Mouse (Mus musculus): ENCODE measurements around the gene Cdkn2d. TPM values are rescaled to one million over a fixed set of nuclear protein-coding genes. Genes with fewer than 3 reads are reported as not detected.

Gene Cdkn2d
- polyA plus RNA-seq (2012; rRNA removed): 70.2 and 80.6 TPM in 2 replicates

DNA sequence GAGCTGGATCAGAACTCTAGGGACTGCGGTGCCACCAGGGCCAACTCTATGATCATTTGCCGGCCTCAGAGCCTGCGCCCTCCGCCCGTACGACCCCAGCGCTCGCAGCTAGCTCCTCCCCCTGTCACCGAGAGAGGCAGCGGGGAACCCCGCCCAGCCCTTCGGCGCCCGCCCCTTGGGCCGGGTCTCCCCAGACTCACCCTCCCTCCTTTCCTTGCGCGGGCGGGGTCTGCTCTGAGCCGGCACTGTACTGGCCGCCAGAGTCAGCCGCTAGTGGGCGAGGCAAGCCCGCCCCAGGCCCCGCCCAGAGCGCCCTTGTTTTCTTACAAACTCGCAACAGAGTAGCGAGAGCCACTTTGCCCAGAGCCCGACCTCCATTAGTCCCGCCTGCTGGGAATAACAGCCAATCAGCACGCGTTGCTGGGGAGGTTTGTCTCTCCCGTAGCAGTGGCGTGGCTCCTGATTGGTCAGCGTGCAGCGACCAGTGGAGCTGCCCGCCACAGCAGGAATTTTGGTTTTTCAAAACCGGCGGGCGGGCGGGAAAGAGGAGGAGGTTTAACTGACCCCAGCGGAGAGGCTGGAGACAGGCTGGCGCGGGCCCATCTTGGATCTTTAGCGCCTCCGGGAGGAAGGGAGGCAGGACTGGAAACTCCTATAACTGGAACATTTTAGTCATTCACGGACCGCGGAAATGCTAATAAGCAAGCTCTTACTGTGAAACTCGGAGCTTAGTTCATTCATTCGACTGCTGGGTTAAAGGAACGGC lies at the start of gene Cdkn2d:
Gene Cdkn2d, minus strand, starts transcription at position 386 of the 766 bp plus-strand sequence.

GRCm38 (mm10) chr9:21320619-21321512 lies 29.7 kb upstream of the Cdkn2d start, which contains the start of gene Slc44a2:
TSS of gene Slc44a2 (plus strand) at chr9:21320698.

DNA sequence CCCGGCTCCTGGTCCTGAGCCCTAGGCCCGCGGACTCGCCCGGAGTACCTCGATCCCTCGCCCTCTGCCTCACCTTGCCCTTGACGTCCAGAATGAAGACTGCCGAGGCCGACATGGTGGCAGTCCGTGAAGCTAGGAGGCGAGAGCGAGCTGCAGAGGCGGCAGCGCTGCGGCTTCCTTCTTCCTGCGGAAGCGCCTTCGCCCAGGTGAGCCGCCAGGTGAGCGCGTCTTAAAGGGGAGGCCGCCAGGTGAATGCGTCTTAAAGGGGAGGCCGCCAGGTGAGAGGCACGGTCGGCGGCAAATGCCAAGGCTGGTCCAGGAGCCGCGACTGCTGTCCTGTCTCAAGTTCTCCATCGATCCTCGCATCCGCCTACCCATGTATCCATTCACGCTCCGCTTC lies 20.9 kb upstream of the Cdkn2d start, which contains the start of gene Ap1m2:
Gene Ap1m2, minus strand, starts transcription at position 204 of the 400 bp plus-strand sequence.

DNA sequence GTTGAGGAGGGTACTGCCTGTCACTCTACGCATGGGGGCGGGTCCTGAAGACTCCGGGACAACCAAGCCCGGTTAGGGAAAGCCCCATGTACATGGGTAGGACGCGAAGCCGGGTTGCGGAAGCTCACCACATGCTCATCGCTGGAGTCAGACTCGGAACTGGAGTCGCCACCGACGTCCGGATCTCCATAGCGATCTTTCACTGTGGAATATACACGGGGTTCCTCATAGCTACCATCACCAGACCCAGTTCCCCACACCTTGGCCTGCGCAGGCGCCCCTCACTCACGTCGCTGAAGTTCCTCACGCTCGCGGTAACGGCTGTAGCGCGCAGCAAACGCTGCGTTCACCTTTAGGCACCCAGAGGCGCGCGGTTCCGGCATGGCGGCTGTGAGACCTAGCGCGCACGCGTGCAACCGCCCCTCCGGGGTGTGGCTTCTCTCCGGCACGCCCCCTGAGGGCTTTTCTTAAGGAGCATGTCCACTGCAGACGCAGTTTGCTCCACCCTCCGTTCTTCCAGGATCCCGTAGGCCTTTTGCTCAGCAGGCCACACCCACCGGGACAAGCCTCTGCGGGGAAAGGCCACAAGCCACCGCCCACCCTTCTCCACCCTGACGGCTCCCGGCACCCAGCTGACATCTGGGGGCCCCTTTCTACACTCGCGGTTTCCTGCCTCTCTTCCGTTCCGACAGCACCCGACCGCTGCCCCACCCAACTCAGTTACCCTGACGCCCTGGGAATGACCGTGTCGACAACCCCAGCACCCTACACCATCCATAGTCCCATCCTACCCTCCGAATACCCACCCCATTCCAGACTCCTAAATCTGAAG lies 3.4 kb downstream of the Cdkn2d start, which contains the start of gene Kri1:
Gene Kri1, minus strand, starts transcription at position 399 of the 832 bp plus-strand sequence.

GRCm38 (mm10) chr9:21265000-21265561 lies 26.1 kb downstream of the Cdkn2d start, which contains the start of gene Atg4d:
TSS of gene Atg4d (plus strand) at chr9:21265293.

DNA sequence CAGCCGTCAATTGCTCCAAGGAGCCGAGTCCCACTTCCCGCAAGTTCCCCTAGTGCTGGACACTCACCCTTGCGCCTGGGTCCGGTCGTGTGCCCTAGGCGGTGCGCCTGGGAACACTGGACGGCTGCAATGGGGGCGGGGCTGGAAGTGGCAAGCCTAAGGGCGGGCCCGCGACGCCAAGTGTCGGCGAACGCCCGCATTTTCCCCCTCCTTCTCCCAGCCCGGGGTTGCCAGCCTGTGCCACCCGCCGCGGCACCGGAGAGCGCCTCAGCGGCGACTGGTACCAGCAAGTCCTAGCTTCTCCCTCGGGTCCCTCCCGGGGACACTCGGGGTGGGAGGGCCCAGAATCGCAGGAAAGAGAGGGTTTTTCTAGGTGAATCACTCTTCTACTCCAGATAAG lies 42.9 kb downstream of the Cdkn2d start, which contains the start of gene S1pr5:
Gene S1pr5, minus strand, starts transcription at position 118 of the 400 bp plus-strand sequence.

GRCm38 (mm10) chr9:21238733-21239464 lies 52.3 kb downstream of the Cdkn2d start, which contains the start of gene Keap1:
TSS of gene Keap1 (minus strand) at chr9:21239361.

Other genes starting within 250 kb of the Cdkn2d start
- 0.61 TPM in 2 replicates for gene Zglp1, start 224.3 kb downstream of the Cdkn2d start, polyA plus RNA-seq (2012; rRNA removed)
- 3.4 and 3.6 TPM in 2 replicates for gene Gm49373, start 218.3 kb downstream of the Cdkn2d start, polyA plus RNA-seq (2012; rRNA removed)
- 68.5 and 74.1 TPM in 2 replicates for gene Fdx1l, start 217.8 kb downstream of the Cdkn2d start, polyA plus RNA-seq (2012; rRNA removed)
- 4.3 and 5.0 TPM in 2 replicates for gene Gm38431, start 199.4 kb downstream of the Cdkn2d start, polyA plus RNA-seq (2012; rRNA removed)
- 67.1 and 69.6 TPM in 2 replicates for gene Raver1, start 199.4 kb downstream of the Cdkn2d start, polyA plus RNA-seq (2012; rRNA removed)
- 16.9 and 18.7 TPM in 2 replicates for gene Tyk2, start 160.2 kb downstream of the Cdkn2d start, polyA plus RNA-seq (2012; rRNA removed)
- 204 and 216 TPM in 2 replicates for gene Cdc37, start 141.4 kb downstream of the Cdkn2d start, polyA plus RNA-seq (2012; rRNA removed)
- 14.5 and 14.7 TPM in 2 replicates for gene Pde4a, start 125.7 kb downstream of the Cdkn2d start, polyA plus RNA-seq (2012; rRNA removed)
- gene Keap1, start 52.0 kb downstream of the Cdkn2d start, polyA plus RNA-seq (2012; rRNA removed): 42.7 and 45.6 TPM in 2 replicates
- 1.8 and 2.4 TPM in 2 replicates for gene S1pr5, start 43.0 kb downstream of the Cdkn2d start, polyA plus RNA-seq (2012; rRNA removed)
- 33.9 and 37.7 TPM in 2 replicates for gene Atg4d, start 26.1 kb downstream of the Cdkn2d start, polyA plus RNA-seq (2012; rRNA removed)
- 44.7 and 45.6 TPM in 2 replicates for gene Kri1, start 3.4 kb downstream of the Cdkn2d start, polyA plus RNA-seq (2012; rRNA removed)
- 1.2 and 5.0 TPM in 2 replicates for gene Ap1m2, start 20.9 kb upstream of the Cdkn2d start, polyA plus RNA-seq (2012; rRNA removed)
- 83.1 and 95.6 TPM in 2 replicates for gene Slc44a2, start 29.3 kb upstream of the Cdkn2d start, polyA plus RNA-seq (2012; rRNA removed)
- gene Ilf3, start 76.5 kb upstream of the Cdkn2d start, polyA plus RNA-seq (2012; rRNA removed): 212 and 226 TPM in 2 replicates
- 89.1 and 94.3 TPM in 2 replicates for gene Qtrt1, start 120.4 kb upstream of the Cdkn2d start, polyA plus RNA-seq (2012; rRNA removed)
- gene Dnm2, start 133.5 kb upstream of the Cdkn2d start, polyA plus RNA-seq (2012; rRNA removed): 83.4 and 86.2 TPM in 2 replicates
- gene Tmed1, start 218.8 kb upstream of the Cdkn2d start, polyA plus RNA-seq (2012; rRNA removed): 40.7 and 50.4 TPM in 2 replicates
- gene AB124611, start 234.8 kb upstream of the Cdkn2d start, polyA plus RNA-seq (2012; rRNA removed): 1.2 and 1.5 TPM in 2 replicates